Comparison of ENCODE assay signal across 9 mouse cellular contexts in genomic region chr15:64446411-64447072, GRCm38 (mm10).
A peak's percentile ranks its signal among the peaks of the same experiment; 100 is the strongest.
DNase-seq lines count a peak whose midpoint lies in the region; ATAC-seq lines count a peak whose summit lies in the region.
"Had no signal": no experiment of that assay in that cellular context is flagged by ENCODE, and none has a peak within 500 bp of the region (broad histone marks: within the 10 kb centered on the region; RNA-seq: fewer than 3 reads in every experiment).

No protein-coding gene starts in this region.

- no peaks in the 10 kb centered on the region for H3K9me3 ChIP-seq in kidney, embryonic 16.5 days (ENCODE audit: low read length)
- no peaks in the 10 kb centered on the region for H3K9me3 ChIP-seq in hindbrain, embryonic 15.5 days
- no peaks in the 10 kb centered on the region for H3K9me3 ChIP-seq in heart, embryonic 10.5 days
- H3K9me3 ChIP-seq: heart, embryonic 15.5 days; neural tube, embryonic 12.5 days had no signal

- H3K27ac ChIP-seq in kidney, embryonic 16.5 days (ENCODE audit: low read length), result no peak overlapping the region
- no peak overlapping the region for H3K27ac ChIP-seq in hindbrain, embryonic 15.5 days (replicated peaks)
- no peak overlapping the region for H3K27ac ChIP-seq in heart, embryonic 10.5 days
- H3K27ac ChIP-seq: heart, embryonic 15.5 days; neural tube, embryonic 12.5 days had no signal

- H3K4me3 ChIP-seq in kidney, embryonic 16.5 days (ENCODE audit: low read length), result no peak overlapping the region
- no peak overlapping the region for H3K4me3 ChIP-seq in hindbrain, embryonic 15.5 days
- H3K4me3 ChIP-seq in heart, embryonic 10.5 days, result no peak overlapping the region
- H3K4me3 ChIP-seq: heart, embryonic 15.5 days; neural tube, embryonic 12.5 days had no signal

- H3K9ac ChIP-seq in kidney, embryonic 16.5 days (replicated peaks; ENCODE audit: low read length), result no peak overlapping the region
- H3K9ac ChIP-seq in hindbrain, embryonic 15.5 days, result no peak overlapping the region
- H3K9ac ChIP-seq: heart, embryonic 15.5 days; neural tube, embryonic 12.5 days had no signal

- no peak for DNase-seq in kidney, adult 11 months
- peak; percentile 85 for DNase-seq in brain, adult 2 months (ENCODE audit: low read depth, low spot score)
- DNase-seq in retina, embryonic 14.5 days (ENCODE audit: low spot score), result peak; percentile 45
- no peak for DNase-seq in adrenal gland, postnatal 14 days
- no peak for DNase-seq in heart, embryonic 10.5 days (ENCODE audit: low spot score)

- WGBS in kidney, embryonic 16.5 days, result 64% methylated on average over 9 of the region's 9 CpGs
- 57% methylated on average over 9 of the region's 9 CpGs for WGBS in hindbrain, embryonic 15.5 days
- 84% methylated on average over 9 of the region's 9 CpGs for WGBS in heart, embryonic 10.5 days

- no peaks in the 10 kb centered on the region for H3K27me3 ChIP-seq in kidney, embryonic 16.5 days (ENCODE audit: insufficient read depth, low read length)
- no peaks in the 10 kb centered on the region for H3K27me3 ChIP-seq in hindbrain, embryonic 15.5 days
- no peaks in the 10 kb centered on the region for H3K27me3 ChIP-seq in heart, embryonic 10.5 days (ENCODE audit: insufficient read depth, poor library complexity, severe bottlenecking)
- H3K27me3 ChIP-seq: heart, embryonic 15.5 days; neural tube, embryonic 12.5 days had no signal

- H3K36me3 ChIP-seq in kidney, embryonic 16.5 days (ENCODE audit: insufficient read depth, low read length), result no peaks in the 10 kb centered on the region
- H3K36me3 ChIP-seq in hindbrain, embryonic 15.5 days, result no peaks in the 10 kb centered on the region
- H3K36me3 ChIP-seq in heart, embryonic 10.5 days, result no peaks in the 10 kb centered on the region
- H3K36me3 ChIP-seq: heart, embryonic 15.5 days; neural tube, embryonic 12.5 days had no signal

- ATAC-seq in kidney, embryonic 16.5 days (ENCODE audit: low FRiP score, low TSS enrichment), result peak; percentile 78; the same call in 1 of the 2 replicates
- ATAC-seq in hindbrain, embryonic 15.5 days (ENCODE audit: low FRiP score, low read depth), result peak; percentile 89

- H3K4me2 ChIP-seq in kidney, embryonic 16.5 days (replicated peaks; ENCODE audit: low read depth, low read length), result no peak overlapping the region
- H3K4me2 ChIP-seq in hindbrain, embryonic 15.5 days, result no peak overlapping the region
- H3K4me2 ChIP-seq: heart, embryonic 15.5 days; neural tube, embryonic 12.5 days had no signal

- no peaks in the 10 kb centered on the region for H3K4me1 ChIP-seq in kidney, embryonic 16.5 days (ENCODE audit: insufficient read depth, low read length)
- H3K4me1 ChIP-seq in hindbrain, embryonic 15.5 days (replicated peaks), result peaks cover 4% of the 10 kb centered on the region; the same call in 1 of the 2 replicates
- H3K4me1 ChIP-seq in heart, embryonic 10.5 days, result no peaks in the 10 kb centered on the region
- H3K4me1 ChIP-seq: heart, embryonic 15.5 days; neural tube, embryonic 12.5 days had no signal

Comparison
In these comparisons a context has a peak if more than half of its experiments do, and no peak if none do; other contexts are left out.
1. DNase-seq: peak in brain, adult 2 months (single experiment) and retina, embryonic 14.5 days (single experiment); none in kidney, adult 11 months (single experiment), adrenal gland, postnatal 14 days (single experiment) and heart, embryonic 10.5 days (single experiment).